Mouse (Mus musculus): ENCODE data around the gene Wnt10a.

Gene Wnt10a

DNA sequence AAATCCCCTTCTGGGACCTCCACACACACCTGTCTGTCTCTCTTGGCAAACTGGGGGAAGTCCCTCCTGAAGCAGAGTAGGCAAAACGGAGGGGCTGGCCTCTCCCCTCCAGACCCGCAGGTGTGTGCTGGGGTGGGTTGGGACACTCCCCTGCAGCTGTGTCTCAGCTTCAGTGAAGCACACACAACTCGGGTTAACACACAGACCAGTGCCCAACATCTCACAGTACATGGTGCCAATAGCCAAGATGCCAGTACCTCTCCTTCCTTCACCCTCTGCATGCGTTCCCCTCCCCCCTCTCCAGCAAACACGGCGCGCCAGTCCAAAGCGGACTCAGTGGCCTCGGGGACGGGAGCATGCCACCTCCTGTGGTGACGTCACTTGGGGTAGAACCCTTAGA is at the start of gene Wnt10a:
Wnt10a (plus strand) TSS at position 268 of the 400 bp plus-strand sequence.
- no peak for DNase-seq (ENCODE audit: low spot score in 2 of 2)

DNA sequence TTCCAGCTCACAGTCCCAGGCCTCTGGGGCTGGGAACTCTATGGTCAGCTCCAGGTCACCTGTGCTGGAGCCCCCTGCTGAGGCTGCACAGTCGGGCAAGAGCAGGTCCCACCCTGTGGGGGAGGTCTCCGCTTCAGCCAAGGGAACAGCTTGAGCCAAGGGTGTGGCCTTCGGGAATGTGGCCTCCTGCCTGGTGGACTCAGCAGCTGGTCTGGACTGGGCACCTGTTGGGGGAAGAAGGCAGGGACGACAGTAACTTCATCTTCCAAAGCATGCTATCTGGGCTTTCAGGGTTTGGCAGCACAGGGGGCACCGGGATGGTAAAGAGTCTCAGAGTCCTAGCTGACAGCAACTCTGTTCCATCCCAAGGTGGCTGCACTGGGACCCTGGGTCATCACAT is 44.0 kb upstream of the Wnt10a start:
- DNase-seq (ENCODE audit: low spot score in 2 of 2): no peak

DNA sequence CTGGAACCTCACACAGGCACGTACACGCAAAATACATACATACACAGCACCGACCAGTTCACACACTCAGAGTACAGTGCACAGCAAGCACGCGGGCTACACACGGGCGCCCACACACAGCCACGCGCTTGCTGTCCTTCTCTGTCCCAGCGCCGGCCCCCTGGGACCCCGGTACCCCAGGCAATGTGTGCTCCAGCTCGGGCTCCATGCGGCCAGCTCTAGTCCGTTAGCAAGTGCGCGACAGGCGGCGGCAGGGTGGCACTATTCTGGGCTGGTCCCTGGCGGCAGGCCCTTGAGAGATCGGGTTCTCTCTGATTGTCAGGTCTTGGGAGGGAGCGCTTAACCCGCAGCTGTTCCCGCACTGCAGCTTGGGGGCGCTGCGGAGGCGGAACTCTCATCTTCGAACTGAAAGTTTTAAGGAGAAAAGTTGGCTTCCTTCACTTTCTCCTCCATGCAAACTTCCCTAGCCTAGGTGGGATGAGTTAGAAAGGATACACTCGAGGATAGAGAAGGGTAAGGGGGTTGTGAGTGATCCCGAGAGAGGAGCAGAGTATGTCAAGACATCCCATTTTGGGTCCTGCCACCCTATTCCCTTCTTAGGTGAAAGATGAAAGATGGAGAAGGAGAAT is 42.6 kb upstream of the Wnt10a start, which contains the start of gene Prkag3:
Prkag3 (minus strand) TSS at position 579 of the 629 bp plus-strand sequence.
- DNase-seq (ENCODE audit: low spot score in 2 of 2): peak in 1 of 2 experiments; percentile 57

DNA sequence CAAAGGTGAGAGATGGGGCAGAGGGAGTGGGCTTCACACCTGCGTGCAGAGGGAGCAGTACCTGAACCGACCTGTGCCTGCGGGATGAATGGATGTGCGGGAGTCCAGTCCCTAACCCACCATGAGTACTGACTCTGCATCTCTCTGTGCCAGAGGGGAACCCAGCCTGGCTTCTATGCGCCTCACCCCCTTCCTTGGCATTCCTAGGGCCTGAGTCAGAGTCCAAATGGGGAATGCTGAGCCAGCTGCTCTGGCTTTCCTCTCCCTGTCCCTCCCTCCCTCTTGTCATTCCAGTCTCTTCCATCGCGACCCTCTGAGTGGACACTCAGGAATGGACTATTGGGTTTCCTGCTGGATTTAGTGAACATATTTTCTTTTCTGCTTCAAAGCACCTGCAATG is 42.0 kb upstream of the Wnt10a start:
- peak; percentile 43 to 57 for DNase-seq (ENCODE audit: low spot score in 2 of 2)

DNA sequence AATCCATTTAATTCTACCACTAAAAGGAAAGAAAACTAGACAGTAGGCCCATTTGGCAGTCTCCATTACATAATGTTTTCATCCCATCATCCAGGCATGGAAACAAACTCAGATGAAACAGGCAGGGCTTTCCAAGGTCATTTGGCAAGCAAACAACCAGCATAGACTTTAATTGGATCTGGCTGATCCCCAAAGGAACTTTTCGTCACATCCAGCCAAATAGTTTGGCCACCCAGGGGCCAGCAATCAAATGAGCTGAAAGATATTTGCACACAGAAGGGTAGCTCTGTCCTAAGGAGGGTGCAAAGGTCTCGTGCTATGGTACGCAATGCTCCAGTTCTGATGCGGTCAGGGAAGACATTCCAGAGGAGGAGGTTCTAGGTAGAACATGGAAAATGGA is 40.6 kb upstream of the Wnt10a start:
- DNase-seq (ENCODE audit: low spot score in 2 of 2): no peak

DNA sequence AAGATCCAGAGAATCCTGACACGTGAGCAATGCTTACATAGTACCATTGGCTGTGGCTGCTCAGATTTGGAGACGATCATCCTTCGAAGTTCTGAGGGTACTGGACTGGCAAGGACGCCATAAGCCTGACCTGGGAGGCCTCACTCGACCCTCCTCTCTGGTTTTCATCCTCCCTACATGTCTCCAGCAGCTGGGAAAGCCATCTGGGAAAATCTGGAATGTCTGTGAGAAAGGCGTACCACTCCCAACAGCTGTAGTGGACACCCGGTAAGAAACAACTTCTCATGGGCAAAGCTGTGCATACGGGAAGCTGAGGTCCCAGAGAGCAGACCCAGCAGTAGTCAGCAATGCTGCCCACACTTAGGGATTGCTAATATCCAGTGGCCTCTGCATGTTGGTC is 39.2 kb upstream of the Wnt10a start:
- no peak for DNase-seq (ENCODE audit: low spot score in 2 of 2)

DNA sequence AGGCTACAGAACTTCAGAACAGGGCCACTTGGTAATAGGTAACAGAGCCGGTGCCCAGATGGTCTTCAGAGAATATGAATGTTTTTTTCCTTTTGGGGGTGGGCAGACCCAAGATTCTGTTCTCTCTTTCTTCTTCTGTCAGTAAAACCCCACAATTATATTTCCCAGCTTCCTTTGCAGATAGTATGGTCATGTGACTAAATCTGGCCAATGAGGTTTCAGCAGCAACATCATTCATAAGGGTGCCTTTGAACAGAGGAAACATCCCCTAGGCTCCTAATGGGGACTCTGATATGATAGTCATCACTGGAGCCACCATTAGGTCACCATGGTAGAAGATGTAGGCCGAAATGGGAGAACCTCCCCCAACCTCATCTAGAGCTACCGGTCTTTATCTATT is 38.5 kb upstream of the Wnt10a start:
- no peak for DNase-seq (ENCODE audit: low spot score in 2 of 2)

DNA sequence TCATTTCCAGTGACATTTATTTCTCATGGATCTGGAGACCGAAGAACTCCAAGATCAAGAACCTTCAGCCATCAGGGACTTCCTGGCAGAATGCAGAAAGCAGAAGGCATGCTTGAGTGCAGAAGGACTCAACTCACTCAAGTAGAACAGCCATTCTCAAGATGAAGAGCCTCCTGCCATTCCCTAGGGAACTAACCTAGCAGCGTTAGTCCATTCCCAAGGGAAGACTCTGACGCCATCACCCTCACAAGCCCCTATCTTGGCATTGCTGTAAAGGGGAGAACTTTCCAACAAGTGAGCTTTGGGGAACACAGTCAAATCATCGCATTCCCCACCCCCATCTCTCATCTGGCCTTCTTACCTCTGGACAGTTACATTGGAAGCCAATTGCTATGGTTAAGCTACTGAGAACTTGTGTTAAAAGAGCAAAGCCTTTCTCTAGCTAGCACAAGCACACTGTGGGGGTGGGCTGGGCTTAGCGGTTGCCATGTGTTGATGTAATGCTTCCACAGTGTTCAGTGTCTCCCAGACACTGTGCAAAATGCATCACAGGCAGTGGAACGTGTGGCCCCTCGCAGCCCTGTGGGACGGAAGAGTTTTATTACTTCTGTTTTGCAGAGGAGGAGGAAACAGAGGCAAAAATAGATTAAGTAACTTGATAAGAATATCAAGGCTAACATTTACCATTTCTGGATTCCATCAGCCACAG is 37.9 kb upstream of the Wnt10a start:
- DNase-seq (ENCODE audit: low spot score in 2 of 2): no peak

DNA sequence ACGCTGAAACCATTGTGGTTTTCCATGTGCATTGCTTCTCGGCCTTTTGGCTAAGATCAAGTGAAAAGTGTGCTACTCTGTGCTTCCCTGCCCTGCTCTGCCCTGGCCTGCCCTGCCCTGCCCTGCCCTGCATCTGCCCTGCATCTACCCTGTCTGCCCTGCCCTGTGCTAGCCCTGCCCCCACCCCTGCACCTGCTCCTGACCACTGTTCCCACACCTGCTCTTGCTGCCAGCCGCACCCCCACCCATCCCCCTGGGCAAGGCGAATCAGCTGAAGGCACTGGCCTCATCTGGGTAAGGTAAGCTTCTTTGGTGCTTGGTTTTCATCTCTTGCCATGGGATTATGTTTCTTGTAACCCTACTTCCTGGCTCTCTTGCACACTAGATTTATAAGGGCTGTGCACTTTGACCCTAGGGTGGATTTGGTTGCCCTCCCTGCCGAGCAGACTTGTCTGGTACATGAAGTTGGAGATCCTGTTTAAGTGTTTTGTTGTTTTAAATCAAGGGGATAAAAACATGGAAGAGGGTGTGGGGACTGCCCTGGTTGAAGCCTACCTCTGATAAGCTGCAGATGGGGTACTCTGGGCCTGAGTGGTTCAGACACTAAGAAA is 37.0 kb upstream of the Wnt10a start:
- no peak for DNase-seq (ENCODE audit: low spot score in 2 of 2)

DNA sequence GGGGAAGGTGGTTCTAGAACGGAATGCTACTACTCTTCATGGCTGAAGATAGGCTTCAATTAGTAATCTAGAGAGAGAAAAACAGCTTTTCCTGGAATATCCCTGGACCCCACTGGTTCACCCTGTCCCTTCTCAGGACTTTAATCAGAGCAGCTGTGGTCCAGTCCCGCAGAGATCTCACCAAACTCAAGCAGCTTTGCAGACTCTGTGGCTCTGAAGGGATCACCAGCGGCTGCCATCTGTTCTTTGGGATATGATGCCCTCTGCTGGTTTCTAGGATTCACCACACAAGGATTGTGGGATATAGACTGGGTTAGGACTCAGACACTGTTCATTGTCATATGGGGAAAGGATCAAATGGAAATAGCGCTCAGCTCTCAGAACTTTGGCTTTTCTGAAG is 31.5 kb upstream of the Wnt10a start:
- DNase-seq (ENCODE audit: low spot score in 2 of 2): peak in 1 of 2 experiments; percentile 51

DNA sequence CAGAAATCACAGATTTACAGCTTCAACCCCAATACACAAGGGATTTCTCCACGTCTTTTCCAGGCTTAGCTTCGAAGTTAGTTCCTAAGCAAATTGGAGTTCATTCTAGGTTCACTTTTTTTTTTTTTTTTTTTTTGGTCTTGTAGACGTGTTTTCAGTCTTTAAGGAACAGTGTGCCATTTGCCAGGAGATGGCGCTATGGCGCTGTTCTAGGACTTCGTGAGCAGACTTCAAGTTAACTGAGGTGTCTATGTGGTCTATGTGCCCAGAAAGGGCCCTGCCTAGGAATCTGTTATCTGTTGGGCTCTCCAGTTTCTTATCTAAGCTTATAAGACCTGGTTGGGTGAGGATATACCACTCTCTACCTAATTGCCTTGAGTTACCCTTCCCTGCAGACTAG is 28.2 kb upstream of the Wnt10a start:
- peak; percentile 67 to 74 for DNase-seq (ENCODE audit: low spot score in 2 of 2)

DNA sequence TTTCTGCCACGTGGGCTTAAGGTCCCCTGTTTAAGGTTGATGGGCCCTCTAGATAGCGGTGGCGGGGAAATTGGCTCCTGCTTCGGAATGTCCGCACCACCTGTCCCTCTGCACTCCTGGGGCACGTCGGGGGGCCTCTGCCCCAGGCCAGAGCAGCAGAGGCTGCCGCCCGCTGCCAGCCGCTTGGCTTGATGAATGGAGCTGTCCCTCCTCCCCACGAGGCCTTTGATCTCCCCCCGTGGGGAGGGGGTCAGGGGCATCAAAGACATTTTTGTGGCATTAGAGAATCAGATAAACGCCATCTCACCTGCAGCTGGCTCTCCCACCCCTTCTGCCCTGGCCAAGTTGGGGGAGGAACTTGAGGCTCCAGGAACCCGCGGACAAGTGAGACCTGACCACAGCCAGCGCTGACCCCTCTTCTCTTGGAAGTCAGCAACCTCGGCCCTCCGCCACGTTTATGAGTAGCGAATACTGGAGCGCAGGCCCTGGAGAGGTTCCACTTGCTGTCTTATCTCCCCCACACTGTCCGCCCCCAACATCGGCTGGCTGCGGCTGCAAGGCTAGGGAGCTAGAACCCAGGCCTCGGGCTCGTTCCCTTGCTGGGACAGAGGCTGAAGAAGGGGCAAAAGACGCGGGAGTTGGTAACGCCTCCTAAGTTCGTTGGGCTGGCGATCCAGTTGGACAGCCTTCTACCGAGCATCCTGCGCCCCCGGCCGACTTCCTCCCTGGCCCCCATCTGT is 20.4 kb upstream of the Wnt10a start:
- no peak for DNase-seq (ENCODE audit: low spot score in 2 of 2)

DNA sequence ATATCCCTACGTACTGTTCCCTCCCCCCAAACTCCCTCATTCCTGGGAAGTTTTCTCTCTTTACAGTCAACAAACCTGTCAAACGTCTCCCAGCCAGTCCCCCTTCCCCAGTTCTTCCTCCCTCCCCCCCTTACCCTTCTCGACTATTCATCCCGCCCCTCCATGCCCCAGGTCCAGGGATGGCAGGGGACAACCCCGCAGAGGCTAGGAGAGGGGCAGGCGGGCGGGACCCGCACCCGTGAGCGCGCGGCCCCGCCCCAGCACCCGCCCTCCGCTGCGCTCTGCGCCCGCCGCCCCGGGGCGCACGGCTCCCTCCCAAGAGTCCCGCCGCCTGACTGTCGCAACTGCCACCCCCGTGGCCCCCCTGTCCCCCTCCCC is 19.9 kb upstream of the Wnt10a start:
- DNase-seq (ENCODE audit: low spot score in 2 of 2): no peak

DNA sequence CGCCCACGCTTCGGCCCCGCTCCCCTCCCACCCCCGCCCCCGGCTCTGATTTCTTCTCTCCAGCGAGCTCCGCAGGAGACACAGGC is 19.6 kb upstream of the Wnt10a start, which contains the start of gene Wnt6:
Wnt6 (plus strand) TSS at position 48 of the 86 bp plus-strand sequence.
- no peak for DNase-seq (ENCODE audit: low spot score in 2 of 2)

DNA sequence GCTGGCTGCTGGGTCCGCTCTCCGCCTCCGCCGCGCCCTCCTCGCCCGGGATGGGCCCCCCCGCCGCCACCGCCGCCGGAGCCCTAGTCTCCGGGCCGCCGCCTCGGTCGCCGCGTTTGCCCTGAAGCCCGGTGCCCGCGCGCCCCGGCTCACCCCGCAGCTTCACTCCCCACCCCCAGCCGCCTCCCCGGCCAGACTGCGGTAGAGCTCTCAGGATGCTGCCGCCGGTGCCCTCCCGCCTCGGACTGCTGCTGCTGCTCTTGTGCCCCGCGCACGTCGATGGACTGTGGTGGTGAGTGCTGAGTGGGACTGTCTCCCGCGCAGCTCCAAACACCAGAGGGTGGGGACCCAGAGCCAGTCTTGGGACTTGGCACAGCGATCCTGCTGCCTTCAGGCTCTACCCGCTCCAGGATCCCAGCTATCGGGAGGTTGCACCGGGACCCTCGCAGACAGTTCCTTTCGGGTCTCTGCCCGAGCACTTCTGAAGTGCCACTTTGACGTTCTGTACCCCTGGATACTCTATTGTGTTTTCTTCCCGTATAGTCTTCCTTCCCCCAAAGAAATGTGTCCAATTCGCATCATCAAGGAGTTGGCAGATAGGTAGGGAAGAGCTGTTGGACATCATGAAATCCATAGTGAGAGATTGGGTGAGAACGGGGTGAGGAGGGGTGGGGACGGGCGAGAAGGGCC is 19.2 kb upstream of the Wnt10a start:
- no peak for DNase-seq (ENCODE audit: low spot score in 2 of 2)

DNA sequence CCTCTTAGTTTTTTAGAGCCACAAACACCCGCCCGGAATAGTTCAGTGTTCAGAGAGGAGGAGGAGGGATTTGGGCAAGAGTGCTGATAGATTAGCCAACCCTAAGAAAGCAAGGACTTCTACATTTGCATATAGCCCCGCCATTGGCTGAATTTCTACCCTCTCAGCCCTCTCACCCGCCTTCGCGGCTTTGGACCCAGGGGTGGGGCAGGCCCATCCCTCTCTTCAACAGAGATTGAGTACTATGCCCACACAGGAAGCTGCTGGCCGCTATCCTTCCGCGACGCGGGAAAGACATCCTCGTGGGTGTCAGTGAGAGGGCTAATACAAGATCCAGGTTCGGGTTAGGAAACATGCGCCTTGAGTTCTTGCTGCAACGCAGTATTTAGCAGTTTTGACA is 18.2 kb upstream of the Wnt10a start:
- DNase-seq (ENCODE audit: low spot score in 2 of 2): peak; percentile 79 to 85

DNA sequence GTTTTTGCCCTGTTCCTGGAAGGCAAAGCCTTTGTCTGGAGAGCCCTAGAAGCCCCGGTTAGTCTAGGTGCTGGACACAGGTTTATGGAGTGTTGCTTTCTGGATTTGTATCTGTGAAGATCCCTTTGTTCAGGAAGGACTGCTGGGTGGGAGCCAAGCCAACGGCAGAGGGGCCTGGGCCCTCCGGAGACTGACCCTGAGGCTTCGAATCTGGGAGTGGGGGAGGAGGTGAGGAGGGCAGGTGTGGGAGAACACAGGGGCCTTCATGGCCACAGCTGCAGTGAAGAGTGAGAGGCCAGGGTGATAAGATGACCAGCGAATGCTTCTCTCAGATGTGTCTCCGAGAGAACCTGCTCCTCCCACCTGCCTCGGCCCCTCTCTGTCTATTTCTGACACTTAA is 17.3 kb upstream of the Wnt10a start:
- no peak for DNase-seq (ENCODE audit: low spot score in 2 of 2)

DNA sequence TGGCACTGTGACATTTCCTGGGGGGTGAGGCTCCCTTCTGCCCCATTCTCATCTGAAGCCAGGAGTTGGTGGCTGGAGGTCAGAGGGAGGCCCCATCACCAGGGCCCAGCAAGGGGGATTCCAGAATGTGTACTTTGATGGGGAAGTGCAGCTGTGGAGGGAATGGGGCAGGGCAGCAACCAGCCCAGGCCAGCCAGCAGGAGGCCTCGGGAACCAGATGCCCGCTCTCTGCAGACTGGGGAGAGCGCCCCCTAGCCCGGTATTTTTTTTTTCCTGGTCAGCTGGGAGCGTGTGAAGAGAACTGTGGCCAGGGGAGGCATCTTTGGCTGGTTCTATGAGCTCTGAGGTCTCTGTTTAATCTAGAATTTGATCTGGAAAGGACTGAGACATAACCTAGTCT is 15.5 kb upstream of the Wnt10a start:
- DNase-seq (ENCODE audit: low spot score in 2 of 2): no peak

DNA sequence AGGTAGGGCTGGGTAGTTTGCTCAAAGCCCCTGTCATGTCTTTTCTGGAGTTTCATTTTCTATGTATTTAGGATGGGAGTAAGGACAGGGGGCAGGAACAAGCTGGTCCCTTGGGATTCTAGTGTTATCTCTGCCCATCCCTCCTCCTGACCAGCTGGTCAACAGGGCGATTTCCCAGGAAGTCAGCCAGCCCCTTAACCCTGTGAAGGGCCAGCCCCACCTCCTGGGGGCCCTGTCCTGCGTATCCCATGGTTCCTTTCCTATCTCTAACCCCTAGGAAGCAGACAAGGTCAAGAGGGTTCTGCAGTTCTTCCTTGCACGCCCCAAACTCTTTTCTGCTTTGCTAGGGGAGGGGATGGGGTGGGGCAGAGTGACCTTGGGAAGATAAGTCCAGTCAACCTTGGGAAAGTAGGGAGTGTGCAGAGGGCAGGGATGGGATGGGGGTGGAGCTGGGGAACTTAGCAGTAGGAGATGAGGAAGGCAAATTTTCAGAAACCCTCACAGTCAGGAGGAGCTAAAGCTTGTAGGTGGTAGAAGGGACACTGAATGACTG is 12.3 kb upstream of the Wnt10a start:
- DNase-seq (ENCODE audit: low spot score in 2 of 2): no peak

DNA sequence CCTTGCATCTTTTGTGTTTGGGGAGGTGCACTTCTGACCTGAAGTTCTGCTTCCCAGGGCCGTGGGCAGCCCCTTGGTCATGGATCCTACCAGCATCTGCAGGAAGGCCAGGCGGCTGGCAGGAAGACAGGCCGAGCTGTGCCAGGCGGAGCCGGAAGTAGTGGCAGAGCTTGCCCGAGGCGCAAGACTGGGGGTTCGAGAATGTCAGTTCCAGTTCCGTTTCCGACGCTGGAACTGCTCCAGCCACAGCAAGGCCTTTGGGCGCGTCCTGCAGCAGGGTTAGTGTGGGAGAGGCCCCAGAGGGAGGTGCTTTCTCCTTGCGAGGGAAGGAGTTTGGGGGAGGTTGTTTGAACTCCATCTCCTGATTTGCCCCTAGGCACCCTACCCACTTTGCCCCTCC is 9.3 kb upstream of the Wnt10a start:
- no peak for DNase-seq (ENCODE audit: low spot score in 2 of 2)

DNA sequence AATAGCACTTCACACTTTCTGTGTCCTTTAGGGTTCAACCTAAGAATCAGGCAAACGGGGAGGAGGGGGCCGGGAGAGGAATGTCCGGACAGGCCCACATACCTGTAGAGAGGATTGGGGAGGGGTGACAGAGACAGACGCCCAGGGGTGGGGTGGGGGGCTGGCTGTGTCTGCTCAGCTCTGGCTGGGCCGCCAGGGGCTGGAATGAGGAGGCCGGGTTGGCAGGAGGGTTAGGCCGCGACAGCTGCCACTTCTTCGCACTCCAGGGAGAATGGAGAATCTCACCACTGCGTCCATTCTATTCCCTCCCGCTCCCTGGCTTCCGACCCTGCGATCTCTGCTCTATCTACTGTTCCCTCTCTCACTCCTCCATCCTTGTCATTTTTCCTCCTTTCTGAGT is 7.8 kb upstream of the Wnt10a start:
- no peak for DNase-seq (ENCODE audit: low spot score in 2 of 2)

Data from urinary bladder, postnatal 36 days (tissue).